Mouse (Mus musculus) midbrain, embryonic 15.5 days (tissue): Measurements from ENCODE around the gene Tomm40. TPM values are rescaled to one million over a fixed set of nuclear protein-coding genes. Genes with fewer than 3 reads are reported as not detected.

Experiments
- ATAC-seq: fragments of 200-750 bp; cut with Nextera tagmentation; replicated peaks from 2 replicates; pipeline ENCODE4 v1.8.0; 2017; ENCODE audit warnings: moderate TSS enrichment
- H3K27ac ChIP-seq: fragments of 300-500 bp; sonication (generic); 2 replicates; pipeline ENCODE4 v1.5.1; 2015; ENCODE audit warnings: mild to moderate bottlenecking, inconsistent platforms
- H3K27me3 ChIP-seq: fragments of 300-500 bp; sonication (generic); replicated peaks from 2 replicates; pipeline ENCODE4 v1.6.1; 2015; ENCODE audit warnings: inconsistent platforms
- H3K36me3 ChIP-seq: fragments of 300-500 bp; sonication (generic); replicated peaks from 2 replicates; pipeline ENCODE4 v1.6.1; 2015; ENCODE audit warnings: inconsistent platforms
- H3K4me1 ChIP-seq: fragments of 300-500 bp; sonication (generic); 2 replicates; pipeline ENCODE4 v1.6.1; 2015; ENCODE audit warnings: inconsistent platforms
- H3K4me2 ChIP-seq: fragments of 300-500 bp; sonication (generic); 2 replicates; pipeline ENCODE4 v1.6.1; 2015; ENCODE audit warnings: inconsistent platforms, mild to moderate bottlenecking, moderate library complexity
- H3K4me3 ChIP-seq: fragments of 300-500 bp; sonication (generic); 2 replicates; pipeline ENCODE4 v1.5.1; 2015; ENCODE audit warnings: mild to moderate bottlenecking, inconsistent platforms
- H3K9ac ChIP-seq: fragments of 300-500 bp; sonication (generic); 2 replicates; pipeline ENCODE4 v1.6.1; 2015; ENCODE audit warnings: mild to moderate bottlenecking, inconsistent platforms
- H3K9me3 ChIP-seq: fragments of 300-500 bp; sonication (generic); 2 replicates; pipeline ENCODE4 v1.6.1; 2016; ENCODE audit warnings: inconsistent platforms
- WGBS: fragments of 180-500 bp; shearing (Covaris S2); methylation state at CpG from one replicate; pipeline ENCODE4 v1.1.7; 2015; ENCODE audit warnings: mixed read lengths; 5-methylcytosine and 5-hydroxymethylcytosine counted together
- polyA plus RNA-seq: library from polyadenylated mRNA; unstranded; fragments of >200 nt; fragmentation: Nextera tagmentation; extraction: Ambion mirVana; gene quantifications from 2 replicates; pipeline ENCODE4 v1.2.1, GENCODE M21; 2015

Tomm40 gene
- polyA plus RNA-seq, 1 experiment from 2014 or later, result 139 TPM

- H3K9me3 ChIP-seq, result no peaks in the 10 kb centered on the region
- peak; percentile 63 for ATAC-seq
- WGBS, result 18% methylated on average over 19 of the region's 19 CpGs
- H3K9ac ChIP-seq, result peak within 1 kb of the TSS; percentile 97
- peaks cover 31% of the 10 kb centered on the region for H3K4me1 ChIP-seq
- no peaks in the 10 kb centered on the region for H3K27me3 ChIP-seq
- peak within 1 kb of the TSS; percentile 87 for H3K27ac ChIP-seq
- peak within 1 kb of the TSS; percentile 83 for H3K4me2 ChIP-seq
- no peaks in the 10 kb centered on the region for H3K36me3 ChIP-seq
- peak within 1 kb of the TSS; percentile 95 for H3K4me3 ChIP-seq
These were observed 35.2 kb upstream of the Tomm40 start, which contains the start of gene Nectin2 for GRCm38 (mm10) chr7:19750217-19751069. Nectin2 (minus strand) TSS chr7:19750483.

GRCm38 (mm10) chr7:19749389-19750216 is 34.4 kb upstream of the Tomm40 start:
- Histone ChIP-seq H3K4me3 (peak overlapping the region; percentile 95), H3K9ac (peak overlapping the region; percentile 97), H3K27ac (peak overlapping the region; percentile 87), H3K36me3 (no peaks in the 10 kb centered on the region), H3K9me3 (no peaks in the 10 kb centered on the region), H3K27me3 (no peaks in the 10 kb centered on the region), H3K4me1 (peaks cover 38% of the 10 kb centered on the region), H3K4me2 (peak overlapping the region; percentile 83)
- WGBS, result under 1% methylated on average over 46 of the region's 46 CpGs
- peak; percentile 95 for ATAC-seq

- no peaks in the 10 kb centered on the region for H3K27me3 ChIP-seq
- H3K36me3 ChIP-seq, result 0 out of 2 replicates have a peak, but pooled peaks cover 1% of the 10 kb centered on the region
- peak overlapping the region; percentile 87 for H3K27ac ChIP-seq
- WGBS, result under 1% methylated on average over 32 of the region's 32 CpGs
- H3K9ac ChIP-seq, result peak overlapping the region; percentile 97
- peak overlapping the region; percentile 83 for H3K4me2 ChIP-seq
- H3K9me3 ChIP-seq, result no peaks in the 10 kb centered on the region
- ATAC-seq, result peak; percentile 30
- H3K4me3 ChIP-seq, result peak overlapping the region; percentile 95
- H3K4me1 ChIP-seq, result peaks cover 38% of the 10 kb centered on the region
These were observed 33.3 kb upstream of the Tomm40 start for GRCm38 (mm10) chr7:19748219-19749195.

GRCm38 (mm10) chr7:19747420-19748218 is 32.4 kb upstream of the Tomm40 start:
- Histone ChIP-seq H3K4me3 (peak overlapping the region; percentile 95), H3K4me1 (peaks cover 38% of the 10 kb centered on the region), H3K9me3 (no peaks in the 10 kb centered on the region), H3K27me3 (no peaks in the 10 kb centered on the region), H3K4me2 (peak overlapping the region; percentile 83), H3K27ac (no peak overlapping the region), H3K36me3 (0 out of 2 replicates have a peak, but pooled peaks cover 6% of the 10 kb centered on the region), H3K9ac (peak overlapping the region; percentile 97)
- ATAC-seq, result no peak
- WGBS, result 5% methylated on average over 25 of the region's 25 CpGs

DNA sequence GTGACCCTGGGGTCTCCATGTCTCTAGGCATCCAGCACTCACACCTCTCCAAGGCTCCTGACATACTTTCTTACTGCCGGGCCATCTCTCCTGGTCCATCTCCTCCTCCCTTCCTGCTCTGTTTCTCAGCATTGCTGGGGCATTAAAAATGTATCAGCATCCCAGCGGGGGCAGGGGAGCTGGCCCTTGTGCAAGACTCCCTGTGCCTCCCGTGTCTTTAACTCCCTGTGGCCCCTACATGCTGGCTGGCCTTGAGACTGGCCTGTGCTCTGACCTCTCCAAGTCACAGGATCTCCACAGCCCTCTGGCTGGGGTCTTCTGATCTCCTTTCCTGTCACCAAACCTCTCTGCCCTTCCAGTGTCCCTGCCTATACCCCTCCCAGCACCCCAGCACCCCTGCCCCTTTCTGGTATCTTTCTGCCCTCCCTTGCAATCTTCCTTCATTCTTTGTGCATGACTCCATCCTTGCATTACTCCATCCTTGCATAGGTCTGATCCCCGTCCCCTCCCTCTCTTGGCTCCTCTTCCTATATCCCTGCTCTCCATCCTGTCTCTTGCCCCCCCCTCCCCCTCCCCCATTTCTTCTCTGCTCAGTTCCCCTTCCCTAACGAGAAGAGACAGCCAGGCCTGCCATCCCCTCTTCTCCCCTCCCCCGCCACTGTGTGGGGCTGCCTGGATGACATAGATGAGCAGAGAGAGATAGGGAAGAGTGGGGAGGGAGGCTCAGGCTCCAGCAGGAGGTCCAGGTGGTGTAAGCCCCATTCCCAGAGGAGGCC is 31.4 kb upstream of the Tomm40 start:
- no peaks in the 10 kb centered on the region for H3K9me3 ChIP-seq
- ATAC-seq, result no peak
- 0 out of 2 replicates have a peak, but pooled peaks cover 6% of the 10 kb centered on the region for H3K36me3 ChIP-seq
- H3K4me1 ChIP-seq, result peaks cover 38% of the 10 kb centered on the region
- 25% methylated on average over 6 of the region's 6 CpGs for WGBS
- no peak overlapping the region for H3K27ac ChIP-seq
- H3K9ac ChIP-seq, result peak overlapping the region; percentile 16; the same call in 1 of the 2 replicates
- H3K4me3 ChIP-seq, result peak overlapping the region; percentile 95; the same call in 1 of the 2 replicates
- peak overlapping the region; percentile 83 for H3K4me2 ChIP-seq
- H3K27me3 ChIP-seq, result no peaks in the 10 kb centered on the region

GRCm38 (mm10) chr7:19745971-19746370 is 30.7 kb upstream of the Tomm40 start:
- no peak overlapping the region for H3K27ac ChIP-seq
- H3K27me3 ChIP-seq, result no peaks in the 10 kb centered on the region
- no peak for ATAC-seq
- no peak overlapping the region for H3K9ac ChIP-seq
- 88% methylated on average over 8 of the region's 10 CpGs for WGBS
- H3K4me3 ChIP-seq, result no peak overlapping the region
- H3K4me1 ChIP-seq, result peaks cover 38% of the 10 kb centered on the region
- H3K4me2 ChIP-seq, result no peak overlapping the region
- 0 out of 2 replicates have a peak, but pooled peaks cover 6% of the 10 kb centered on the region for H3K36me3 ChIP-seq
- no peaks in the 10 kb centered on the region for H3K9me3 ChIP-seq

DNA sequence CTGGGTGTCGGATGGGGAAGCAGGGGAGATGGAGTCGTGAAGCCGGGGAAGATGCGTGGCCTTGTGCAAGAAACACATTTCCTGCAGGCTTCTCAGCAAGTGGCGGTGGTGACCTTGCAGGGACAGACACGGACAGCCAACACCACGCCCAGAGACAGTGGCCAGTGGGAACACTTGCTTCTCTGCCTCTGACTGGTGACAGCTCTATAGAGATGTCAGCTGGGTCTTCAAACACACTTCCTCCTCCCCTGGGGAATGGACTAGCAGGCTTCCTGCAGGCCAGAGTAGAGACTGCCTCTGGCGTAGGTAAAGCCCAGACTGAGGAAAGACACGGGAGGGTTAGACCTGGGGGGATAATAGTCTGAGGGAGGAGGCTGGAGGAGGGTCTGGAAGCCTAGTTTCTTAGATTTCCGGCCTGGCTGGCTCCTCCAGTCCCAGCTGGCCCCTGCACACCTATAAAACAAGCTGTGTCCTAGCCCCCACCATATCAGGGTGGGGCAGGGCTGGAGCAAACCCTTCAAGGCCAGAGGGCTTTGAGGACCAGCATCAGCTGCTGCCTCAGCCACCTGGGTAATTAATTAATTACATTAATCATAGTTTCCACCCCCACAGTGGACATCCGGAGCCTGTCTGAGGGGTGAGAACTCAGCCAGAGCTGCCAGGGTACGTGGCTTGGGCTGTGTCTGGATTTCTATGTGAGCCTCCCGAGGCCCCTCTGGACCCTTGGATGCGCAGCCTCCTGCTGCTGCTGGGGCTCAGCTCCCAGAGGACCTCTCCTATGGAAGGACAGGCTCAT is 29.6 kb upstream of the Tomm40 start:
- H3K36me3 ChIP-seq, result 0 out of 2 replicates have a peak, but pooled peaks cover 6% of the 10 kb centered on the region
- H3K9me3 ChIP-seq, result no peaks in the 10 kb centered on the region
- H3K27ac ChIP-seq, result no peak overlapping the region
- H3K4me3 ChIP-seq, result no peak overlapping the region
- peaks cover 32% of the 10 kb centered on the region for H3K4me1 ChIP-seq
- WGBS, result 68% methylated on average over 14 of the region's 14 CpGs
- H3K27me3 ChIP-seq, result no peaks in the 10 kb centered on the region
- H3K9ac ChIP-seq, result no peak overlapping the region
- ATAC-seq, result no peak
- H3K4me2 ChIP-seq, result no peak overlapping the region

DNA sequence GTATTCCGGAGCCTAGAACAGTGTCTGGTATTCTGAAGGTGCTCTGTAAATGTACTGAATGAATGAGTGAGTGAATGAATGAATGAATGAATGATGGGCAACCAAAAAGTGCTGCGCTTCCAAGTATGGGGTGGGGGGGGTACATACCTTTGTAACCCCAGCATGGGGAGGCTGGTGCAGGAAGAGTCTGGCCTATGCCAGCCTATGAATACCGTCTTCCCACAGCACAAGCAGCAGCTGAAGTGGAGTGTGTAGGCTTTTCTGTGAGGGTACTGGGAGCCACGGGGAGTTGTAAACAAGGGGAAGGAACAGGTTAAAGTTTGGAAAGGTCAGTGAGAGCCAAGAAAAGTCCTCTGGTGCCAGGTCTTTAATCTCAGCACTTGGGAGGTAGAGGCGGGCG is 28.6 kb upstream of the Tomm40 start:
- Histone ChIP-seq H3K9me3 (no peaks in the 10 kb centered on the region), H3K27ac (no peak overlapping the region), H3K4me3 (no peak overlapping the region), H3K36me3 (0 out of 2 replicates have a peak, but pooled peaks cover 6% of the 10 kb centered on the region), H3K4me1 (peaks cover 32% of the 10 kb centered on the region), H3K9ac (no peak overlapping the region), H3K4me2 (no peak overlapping the region), H3K27me3 (no peaks in the 10 kb centered on the region)
- no peak for ATAC-seq
- WGBS, result 93% methylated on average over 6 of the region's 6 CpGs

DNA sequence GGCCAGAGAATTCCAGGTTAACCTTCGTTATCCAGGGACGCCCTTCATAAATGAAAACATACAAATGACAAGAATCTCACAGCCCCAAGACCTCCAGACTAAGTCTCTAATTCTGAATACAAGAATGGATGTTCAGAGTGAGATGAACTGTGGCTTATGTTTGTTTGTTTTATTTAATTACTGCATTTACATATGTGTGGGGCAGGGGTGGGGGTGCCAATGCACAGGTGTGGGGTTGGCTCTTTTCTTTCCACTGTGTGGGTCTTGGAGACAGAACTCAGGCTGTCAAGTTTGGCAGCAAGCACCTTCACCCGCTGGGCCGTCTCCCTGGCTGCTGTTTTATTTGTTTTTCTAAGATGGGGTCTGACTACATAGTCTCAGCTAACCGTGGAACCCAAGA is 27.2 kb upstream of the Tomm40 start:
- 60% methylated on average over 5 of the region's 5 CpGs for WGBS
- no peak overlapping the region for H3K9ac ChIP-seq
- no peaks in the 10 kb centered on the region for H3K9me3 ChIP-seq
- no peaks in the 10 kb centered on the region for H3K27me3 ChIP-seq
- no peak overlapping the region for H3K27ac ChIP-seq
- H3K4me2 ChIP-seq, result no peak overlapping the region
- no peak for ATAC-seq
- peaks cover 19% of the 10 kb centered on the region for H3K4me1 ChIP-seq
- H3K4me3 ChIP-seq, result no peak overlapping the region
- H3K36me3 ChIP-seq, result peaks cover 13% of the 10 kb centered on the region
